Mouse (Mus musculus): Measurements from ENCODE around the gene Dolpp1. TPM values are rescaled to one million over a fixed set of nuclear protein-coding genes. Genes with fewer than 3 reads are reported as not detected.
"Not testable (repeated sequence)": the region's sequence is repeated elsewhere in the genome, so short reads cannot be mapped to it uniquely, and the experiment has no call there.

Gene Dolpp1
- total RNA-seq, 2 experiments from 2014 or later = 11.4 to 12.1 TPM

DNA sequence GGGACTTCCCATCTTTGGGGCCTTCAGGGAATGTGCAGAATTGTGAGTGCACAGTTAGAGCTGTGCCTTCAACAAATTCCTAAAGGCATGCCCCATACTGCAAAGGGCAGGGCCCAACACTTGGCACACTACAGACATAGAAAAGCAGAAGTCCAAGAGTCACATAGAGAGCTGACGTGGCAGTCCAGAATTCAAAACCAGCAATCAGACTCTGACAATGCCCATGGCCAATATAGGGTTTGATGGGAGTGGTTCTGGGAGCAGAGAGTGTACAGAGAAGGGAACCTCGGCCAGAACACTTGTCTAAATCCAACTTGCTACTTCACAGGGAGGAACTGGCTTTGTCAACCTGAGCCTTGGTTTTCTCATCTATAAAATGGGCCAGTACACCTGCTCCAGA lies 15.2 kb downstream of the Dolpp1 start:
- intact Hi-C loops (cut with DNase I) = no loop called here
- DNase-seq = no peak

DNA sequence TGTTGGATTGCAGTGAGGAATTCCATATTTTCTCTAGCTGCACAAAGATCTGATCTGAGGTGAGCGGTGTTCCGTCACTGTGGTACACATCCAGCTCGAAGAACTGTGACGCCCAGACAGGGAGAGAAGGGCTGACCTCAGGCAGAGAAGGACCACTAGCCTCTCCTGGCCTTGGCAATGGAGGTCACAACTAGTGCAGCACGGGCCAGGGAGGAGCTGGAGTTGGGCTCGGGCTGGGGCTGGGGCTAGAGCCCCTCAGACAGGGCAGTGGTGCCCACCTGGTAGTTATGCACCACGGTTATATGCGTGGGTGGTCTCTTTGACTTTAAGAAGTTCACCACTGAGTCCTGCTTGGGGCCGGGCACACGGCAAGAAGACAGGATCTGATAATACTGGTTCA lies 15.7 kb downstream of the Dolpp1 start:
- intact Hi-C loops (cut with DNase I) = no loop called here

DNA sequence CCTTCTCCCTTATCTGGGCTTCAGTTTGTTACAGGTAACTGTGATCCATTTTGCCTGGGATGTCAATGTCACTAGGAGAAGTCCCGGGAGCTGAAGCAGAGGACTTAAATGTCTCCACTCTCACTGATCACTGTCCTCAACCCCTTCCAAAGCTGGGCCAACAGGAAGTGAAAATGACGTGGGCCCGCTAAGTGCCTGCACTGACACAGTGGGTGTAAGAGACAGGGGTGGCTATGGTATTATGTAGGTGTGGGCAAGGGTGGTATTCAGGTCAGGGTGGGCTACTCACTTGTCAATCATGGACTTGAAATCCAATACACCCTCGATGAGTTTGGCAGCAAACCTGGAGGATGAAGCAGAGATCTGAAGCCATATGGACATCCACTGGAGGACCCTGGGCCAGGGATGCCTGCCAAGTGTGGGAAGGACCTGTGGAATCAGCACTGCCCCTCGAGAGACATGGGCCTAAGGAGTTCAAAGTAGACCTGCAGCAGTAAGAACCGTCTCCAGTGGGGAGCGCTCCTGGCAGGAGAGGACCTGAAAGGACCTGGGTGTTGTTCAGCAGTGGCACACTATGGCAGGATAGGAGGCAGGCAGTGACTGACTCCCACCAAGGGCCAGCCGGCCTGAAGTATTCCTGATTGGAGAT lies 16.5 kb downstream of the Dolpp1 start:
- no peak for DNase-seq
- intact Hi-C loops (cut with DNase I) = no loop called here

More for the DNA sequence above, 15.7 kb downstream of the Dolpp1 start:
- DNase-seq = no peak

DNA sequence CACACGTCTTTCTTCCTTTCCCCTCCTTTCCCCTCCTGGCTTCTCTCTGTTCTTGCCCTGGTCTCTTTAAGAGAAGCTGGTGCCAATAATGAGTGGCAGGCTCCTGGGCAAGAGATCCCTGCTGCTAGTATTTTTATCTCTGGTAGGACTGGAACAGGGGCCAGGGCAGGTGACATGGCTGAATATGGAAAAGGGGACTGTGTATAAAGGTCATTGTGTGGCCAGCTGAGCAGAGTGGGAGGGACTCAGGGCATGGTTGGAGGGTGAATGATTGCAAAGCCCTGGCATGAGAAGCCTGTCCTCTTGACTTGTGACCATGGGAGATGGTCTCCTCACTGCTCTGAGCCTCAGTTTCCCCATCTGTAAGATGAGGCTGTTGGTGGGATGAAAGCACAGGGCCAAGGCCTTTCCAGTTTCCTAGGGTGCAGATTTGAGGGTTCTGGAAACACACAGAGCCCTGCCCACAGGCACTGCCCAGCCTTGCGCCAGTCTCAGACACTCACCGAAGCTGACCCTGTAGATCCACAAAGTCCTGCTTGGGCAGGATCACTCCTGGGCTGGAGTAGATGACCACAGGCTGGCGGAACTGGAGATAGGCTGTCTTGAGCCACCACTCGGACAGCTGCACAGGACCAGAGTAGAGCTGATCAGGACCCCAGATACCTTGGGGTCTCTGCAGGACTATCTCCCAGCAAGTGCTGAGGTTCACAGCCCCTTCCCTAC lies 17.6 kb downstream of the Dolpp1 start:
- intact Hi-C loops (cut with DNase I) = no loop called here
- peak; percentile 35 to 54 for DNase-seq

DNA sequence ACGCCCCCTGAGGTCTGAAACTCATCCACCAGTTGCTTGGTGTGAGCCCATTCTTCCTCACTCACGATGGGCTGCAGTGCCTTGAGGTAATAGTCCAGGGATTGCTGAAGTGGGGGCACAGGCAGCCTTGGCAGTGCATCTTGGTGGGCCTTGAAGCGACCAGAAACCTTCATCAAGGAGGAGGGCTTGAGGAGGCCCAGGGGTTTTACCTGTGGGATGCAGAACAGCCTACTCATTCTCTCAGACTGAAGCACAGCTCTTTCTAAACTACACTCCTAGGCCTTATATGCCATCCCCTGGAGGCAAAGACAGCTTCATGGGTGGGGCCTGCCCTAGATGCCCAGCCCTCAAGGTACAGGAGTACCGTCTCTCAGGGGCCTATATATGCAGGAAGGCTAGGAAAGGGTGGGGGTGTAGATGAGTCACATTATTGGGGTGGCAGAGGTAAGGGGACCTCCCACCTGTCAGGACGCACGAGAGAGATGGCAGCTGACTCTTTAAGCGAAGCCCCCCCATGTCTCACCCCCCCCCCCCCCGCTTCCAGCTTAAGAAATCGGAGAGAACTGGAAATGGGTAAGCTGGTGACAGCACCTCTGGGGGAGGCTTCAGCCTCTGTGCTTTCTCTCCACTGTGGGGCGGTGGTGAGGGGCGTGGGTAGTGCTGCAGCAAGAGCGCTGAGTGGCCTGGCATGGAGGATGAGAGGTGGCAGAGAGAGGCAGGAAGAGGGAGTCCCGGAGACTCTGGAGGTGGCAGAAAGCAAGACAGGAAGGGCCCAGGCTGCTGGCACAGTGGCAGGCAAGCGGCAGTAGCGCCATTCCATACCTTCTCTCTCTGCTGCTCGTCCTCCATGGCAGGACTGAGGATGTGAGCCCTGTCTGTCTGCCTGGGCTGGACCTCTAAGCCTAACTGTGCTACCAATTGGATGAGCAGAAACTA lies 21.3 kb downstream of the Dolpp1 start:
- DNase-seq = no peak
- intact Hi-C loops (cut with DNase I) = no loop called here

DNA sequence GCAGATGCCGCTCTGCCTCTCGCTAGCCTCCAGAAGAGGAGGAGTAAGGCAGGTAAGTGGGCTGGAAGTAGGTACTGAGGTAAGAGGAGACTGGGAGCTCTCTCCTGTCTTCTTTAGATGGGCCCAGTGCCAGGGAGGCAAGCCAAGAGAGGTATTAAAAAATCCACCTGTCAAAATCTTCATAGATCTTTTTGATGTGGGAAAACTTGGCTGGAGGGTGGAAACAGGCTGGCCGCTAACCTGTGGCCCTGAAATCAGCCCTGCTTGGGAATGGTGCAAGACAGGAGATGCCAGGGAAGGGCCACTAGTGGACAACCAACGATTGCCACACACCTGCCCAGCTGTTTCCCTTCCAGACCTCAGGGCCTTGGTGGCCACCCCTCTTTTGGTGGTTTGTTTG lies 22.0 kb downstream of the Dolpp1 start:
- intact Hi-C loops (cut with DNase I) = no loop called here
- no peak for DNase-seq

DNA sequence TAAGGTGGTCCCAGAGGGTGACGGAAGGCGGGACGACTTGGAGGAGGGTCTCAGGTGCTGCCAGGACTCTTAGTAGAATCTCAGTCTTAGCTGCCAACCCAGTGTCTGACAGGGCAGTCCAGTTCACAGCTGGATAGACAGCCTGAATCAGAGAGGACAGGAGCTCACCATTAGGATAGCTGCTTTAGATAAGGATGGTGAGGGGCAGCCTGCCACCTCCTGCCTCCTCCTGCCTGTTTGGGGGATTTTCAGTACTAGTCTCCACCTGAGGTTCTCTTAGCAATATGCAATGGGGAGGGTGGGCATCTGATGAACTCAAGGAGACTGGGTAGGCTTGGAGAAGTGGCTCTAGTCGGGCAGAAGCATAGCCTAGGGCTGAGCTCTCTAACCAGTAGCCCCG lies 22.6 kb downstream of the Dolpp1 start:
- no peak for DNase-seq
- intact Hi-C loops (cut with DNase I) = no loop called here

DNA sequence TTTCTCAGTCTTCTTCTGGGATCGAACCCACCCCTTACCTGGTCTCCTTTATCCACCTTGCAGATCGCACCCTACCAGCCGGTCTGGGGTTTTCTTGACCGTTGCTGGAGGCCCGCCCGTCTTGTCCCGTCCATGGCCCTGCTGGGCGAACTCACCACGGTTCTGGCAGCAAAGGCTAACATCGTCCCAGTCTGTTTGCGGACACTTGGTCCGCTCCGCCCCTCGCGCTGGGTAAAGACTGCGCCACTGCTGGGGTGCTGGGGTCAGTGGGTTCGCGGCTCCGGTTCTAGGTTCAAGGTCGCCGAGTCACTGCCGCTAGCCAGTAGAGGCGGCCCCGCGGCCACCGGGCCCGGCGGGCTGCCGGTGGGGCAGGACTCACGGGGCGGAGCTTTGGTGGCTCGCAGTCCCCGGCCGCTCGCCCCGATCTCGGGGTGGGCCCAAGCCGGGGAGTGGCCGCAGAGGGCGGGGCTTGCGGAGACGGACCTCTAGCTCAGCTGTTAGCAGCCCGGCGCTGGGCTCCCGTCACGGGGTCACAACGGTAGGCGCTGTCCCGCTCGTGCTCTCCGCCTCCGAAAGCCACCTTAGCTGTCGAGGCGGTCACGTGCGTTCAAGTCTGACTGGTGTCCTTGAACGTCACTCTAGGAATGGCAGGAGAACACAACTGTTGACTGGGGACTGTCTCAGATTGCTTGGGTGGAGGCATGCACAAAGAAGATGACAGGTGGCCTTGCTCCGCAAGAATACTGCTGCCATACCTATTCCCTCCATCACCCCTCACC lies 23.3 kb downstream of the Dolpp1 start, which contains the start of gene Crat:
Gene Crat (minus strand): TSS at position 657 of the 779 bp plus-strand sequence.
- peak; percentile 96 to 97 for DNase-seq
- intact Hi-C loops (cut with DNase I) = no loop called here

DNA sequence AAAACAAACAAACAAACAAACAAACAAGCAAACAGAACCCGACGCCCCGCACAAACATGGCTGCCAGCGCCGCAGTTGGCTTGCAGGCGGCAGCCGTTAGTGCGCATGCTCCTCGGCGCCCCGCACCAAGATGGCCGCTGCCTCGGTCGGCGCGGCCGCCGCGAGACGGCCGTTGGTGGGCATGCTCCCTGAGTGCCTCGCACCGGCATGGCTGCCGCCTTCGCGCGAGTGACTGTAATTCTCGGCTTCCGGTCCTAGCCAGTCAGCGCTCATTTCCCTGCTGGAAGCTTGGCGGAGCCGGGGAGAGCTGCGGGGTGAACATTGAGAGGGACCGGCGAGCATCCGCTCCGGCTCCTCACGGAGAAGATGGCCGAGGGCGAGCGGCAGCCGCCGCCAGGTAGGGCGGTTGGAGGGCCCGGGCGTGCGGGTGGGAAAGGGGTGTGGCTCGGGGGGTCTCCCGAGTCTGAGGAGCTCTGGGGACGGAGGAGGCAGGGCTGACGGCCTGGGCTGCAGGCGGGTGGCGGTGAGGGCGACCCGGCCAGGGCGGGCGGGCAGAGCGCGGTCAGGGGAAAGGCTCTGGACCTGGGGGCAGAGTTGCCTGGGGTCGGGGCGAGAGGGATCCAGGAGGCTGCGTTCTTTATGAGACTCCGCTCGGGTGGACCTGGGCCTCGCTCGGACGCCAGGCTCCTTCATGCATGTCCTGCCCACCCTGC lies 24.0 kb downstream of the Dolpp1 start, which contains the start of gene Ptpa:
Gene Ptpa (plus strand): TSS at position 104 of the 713 bp plus-strand sequence.
- peak; percentile 93 to 96 for DNase-seq
- intact Hi-C loops (cut with DNase I) = no loop called here

DNA sequence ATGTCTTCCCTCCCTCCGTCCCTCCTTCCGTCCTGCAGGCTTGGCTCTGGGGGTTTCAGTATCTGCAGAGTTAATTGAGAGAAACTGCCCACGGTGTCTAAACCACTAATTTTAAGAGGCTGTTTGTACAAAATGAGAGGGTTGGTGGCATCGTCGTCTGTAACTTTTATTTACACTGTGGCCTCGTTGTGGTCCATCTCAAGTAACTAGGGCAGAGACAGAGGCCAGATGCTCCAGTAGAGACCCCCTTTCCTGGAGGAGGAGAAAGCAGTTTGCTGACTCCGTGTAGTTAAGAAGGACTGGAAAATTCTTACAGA lies 24.6 kb downstream of the Dolpp1 start:
- intact Hi-C loops (cut with DNase I) = no loop called here
- DNase-seq = no peak

DNA sequence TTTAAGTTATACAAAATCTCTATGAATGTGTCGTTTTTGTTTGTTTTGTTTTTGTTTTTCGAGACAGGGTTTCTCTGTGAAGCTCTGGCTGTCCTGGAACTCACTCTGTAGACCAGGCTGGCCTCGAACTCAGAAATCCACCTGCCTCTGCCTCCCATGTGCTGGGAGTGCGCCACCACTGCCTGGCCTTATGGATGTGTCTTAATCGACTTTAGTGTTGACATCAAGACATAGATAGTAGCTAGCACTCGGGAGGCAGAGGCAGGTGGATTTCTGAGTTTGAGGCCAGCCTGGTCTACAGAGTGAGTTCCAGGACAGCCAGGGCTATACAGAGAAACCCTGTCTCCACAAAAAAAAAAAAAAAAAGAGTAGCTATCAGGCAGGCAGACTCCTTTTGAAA lies 25.1 kb downstream of the Dolpp1 start:
- DNase-seq; intact Hi-C loops (cut with DNase I): not testable (repeated sequence)

DNA sequence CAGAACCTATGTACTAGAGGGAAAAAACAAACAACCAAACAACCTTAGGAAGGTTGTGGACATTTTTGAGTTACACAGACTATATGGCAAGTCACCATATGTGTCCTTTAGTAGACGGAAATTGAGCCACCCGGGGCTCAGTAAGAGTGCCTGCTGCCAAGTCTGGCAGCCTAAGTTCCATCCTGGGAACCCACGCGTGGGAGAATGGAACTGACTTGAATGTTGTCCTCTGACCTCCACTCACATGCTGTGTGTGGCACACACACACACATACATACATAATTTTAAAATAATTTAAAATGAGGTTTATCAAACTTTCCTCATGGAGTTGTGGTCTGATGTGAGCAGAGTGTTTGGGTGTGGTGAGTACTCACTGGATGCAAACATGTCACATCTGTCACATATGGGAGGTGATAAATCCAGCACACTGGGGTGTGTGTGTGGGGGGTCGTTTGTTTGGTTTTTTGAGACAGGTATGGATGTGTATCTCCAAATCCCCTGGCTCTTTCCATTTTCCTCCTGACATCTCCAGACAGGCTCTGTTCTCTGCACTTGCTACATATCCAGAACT lies 25.6 kb downstream of the Dolpp1 start:
- intact Hi-C loops (cut with DNase I) = no loop called here
- no peak for DNase-seq

DNA sequence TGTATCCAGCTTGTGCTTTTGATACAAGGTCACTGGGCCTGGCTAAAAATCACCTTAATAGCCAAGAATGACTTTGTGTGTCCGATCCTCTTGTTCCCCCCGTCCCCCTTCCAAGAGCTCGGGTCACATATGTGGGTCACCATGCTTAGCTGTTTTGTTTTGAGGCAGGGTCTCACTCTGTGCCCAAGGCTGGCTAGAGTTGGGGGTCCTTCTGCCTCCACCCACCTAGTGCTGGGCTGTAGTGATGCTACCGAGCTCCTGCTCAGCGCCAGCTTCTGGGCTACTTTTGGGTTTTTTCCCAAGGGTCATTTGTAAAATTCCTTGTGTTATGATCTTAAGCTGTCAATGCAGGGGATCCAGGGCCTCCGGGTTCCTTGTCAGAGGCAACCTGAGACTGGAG lies 26.2 kb downstream of the Dolpp1 start:
- no peak for DNase-seq
- intact Hi-C loops (cut with DNase I) = no loop called here

DNA sequence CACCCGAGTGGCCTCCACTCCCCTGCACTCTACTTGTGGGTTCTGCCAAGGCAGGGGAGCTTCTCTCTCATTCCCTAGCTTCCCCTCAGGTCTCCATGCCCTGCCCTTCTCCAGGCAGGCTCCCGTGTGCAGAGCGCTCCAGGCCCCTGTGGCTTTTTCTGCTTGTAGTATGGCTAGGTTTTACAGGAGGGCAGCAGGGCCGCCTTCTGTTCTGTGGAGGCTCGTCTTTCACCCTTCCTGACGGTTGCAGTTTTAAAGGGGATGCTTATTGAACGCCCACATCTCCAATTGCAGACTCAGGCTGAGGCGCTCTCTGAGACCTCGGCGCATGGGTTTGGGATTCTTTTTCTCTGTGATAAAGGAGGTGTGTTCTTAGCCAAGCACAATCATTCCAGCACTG lies 27.1 kb downstream of the Dolpp1 start:
- DNase-seq = no peak
- intact Hi-C loops (cut with DNase I) = no loop called here

DNA sequence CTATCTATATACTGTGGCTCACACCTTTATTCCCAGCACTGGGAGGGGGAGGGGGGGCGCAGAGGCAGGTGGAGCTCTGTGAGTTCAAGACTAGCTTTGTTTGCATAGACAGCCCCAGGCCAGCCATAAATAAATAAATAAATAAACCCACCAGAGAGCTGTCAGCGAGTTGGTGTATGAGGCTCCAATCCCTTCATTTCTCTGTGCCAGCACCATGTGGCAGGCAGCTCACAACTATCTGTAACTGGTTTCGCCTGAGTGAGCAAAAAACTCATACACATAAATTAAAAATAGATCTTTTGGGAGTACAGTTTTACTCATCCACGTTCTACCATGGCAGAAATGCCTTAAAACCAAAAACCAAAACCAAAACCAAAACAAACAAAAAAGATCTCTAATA lies 29.4 kb downstream of the Dolpp1 start:
- intact Hi-C loops (cut with DNase I) = no loop called here
- DNase-seq = no peak

DNA sequence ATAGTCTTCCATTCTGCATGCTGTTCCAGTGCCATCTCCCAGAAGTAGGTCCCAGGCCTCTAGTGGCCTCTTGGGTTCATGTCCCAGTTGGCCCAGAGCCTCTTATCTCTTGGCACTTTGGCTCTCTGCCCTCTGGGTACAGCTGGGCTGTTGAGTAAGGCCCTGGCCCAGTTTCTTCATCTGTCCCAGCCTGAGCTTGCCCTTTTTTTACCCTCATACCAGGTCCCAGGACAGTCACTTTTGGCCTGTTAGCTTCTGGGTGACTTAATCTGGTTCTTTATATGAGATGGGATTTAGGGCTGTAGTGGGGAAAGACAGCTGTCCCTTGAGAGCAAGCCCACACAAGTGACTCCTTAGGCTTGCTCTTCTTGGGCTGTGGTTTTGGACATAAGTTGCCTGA lies 37.1 kb downstream of the Dolpp1 start:
- intact Hi-C loops (cut with DNase I) = no loop called here
- peak; percentile 57 to 74 for DNase-seq

DNA sequence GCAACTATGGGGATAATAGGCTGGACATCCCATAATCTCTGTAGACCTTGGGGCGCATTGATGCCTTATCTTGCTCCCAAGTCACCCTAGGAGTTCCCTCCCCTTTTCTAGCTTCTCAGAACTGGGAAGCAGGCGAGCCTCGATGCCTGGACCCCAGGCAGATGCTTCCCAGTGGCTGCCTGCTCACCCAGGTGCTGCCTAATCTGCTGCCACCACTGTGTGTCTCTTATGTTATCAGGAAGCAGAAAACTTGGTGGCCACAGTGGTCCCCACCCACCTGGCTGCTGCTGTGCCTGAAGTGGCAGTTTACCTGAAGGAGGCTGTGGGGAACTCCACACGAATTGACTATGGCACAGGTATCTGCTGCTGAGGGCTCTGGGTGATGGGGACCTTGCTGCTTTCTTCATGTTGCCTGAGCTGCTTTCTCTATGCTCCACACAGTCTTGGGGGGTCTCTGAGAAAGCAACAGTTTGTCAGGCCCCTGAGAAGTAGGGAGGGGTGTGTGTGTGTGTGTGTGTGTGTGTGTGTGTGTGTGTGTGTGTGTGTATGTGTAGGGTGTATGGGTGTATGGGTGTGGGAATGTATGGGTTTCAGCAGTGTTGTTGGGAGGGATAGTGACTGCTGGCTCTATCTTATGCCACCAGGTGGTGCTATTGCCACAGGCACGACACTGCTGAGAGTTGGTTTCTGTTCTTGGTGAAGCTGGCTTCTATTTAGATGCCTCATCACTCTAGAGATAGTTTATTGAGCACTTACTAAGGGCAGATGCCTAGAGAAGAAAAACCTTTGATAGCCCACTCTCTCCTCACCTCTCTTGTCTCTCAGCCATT lies 43.5 kb downstream of the Dolpp1 start:
- peak; percentile 71 to 82 for DNase-seq
- intact Hi-C loops (cut with DNase I) = loop anchor here (5.0 kb wide), 2 partner anchors 172 to 502 kb away; no protein-coding TSS in a partner anchor

DNA sequence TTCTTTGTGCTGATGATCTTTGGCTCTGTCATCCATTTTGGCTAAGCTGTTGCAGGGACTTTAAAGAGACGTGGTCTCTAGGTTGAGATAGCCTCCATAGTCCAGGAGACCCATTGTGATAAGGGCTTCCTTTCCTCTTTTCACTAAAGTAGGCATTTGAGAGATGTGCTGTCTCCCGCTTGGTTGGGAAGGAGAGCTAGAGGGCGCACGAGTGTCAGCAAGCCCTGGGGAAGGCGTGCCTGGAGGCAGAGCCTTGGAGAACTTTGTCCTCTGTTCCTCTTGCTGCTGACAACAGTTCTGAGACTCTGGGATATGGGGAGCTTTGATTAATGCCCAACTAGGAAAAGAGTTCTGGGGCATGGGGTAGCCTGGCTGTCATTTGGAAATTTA lies 44.1 kb downstream of the Dolpp1 start:
- intact Hi-C loops (cut with DNase I) = loop anchor here (5.0 kb wide), 2 partner anchors 171 to 501 kb away; no protein-coding TSS in a partner anchor
- peak; percentile 69 to 76 for DNase-seq

Data from heart, postnatal 14 days (tissue).